Mouse (Mus musculus): Measurements from ENCODE around the gene Tmem255a.

The Tmem255a gene

DNA sequence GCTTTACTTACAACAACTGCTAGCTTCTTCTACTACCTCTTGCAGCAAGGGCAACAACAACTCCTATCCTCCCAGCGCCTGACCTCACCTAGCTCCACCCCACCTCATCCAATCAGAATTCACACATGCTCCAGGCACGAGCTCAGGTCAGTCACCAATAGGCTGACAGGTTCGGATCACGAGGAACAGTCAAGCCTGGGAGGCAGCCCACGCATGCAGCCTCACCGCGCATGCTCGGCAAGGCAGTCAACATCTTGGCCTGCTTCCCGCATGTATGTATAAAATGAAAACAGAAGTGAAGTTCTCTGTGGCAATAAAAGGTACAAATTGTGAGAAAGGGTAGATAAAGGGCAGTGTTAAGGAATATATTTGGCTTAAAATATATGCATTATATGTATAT is 86.2 kb downstream of the Tmem255a start:
- peak; percentile 22 for DNase-seq (ENCODE audit: low spot score)

DNA sequence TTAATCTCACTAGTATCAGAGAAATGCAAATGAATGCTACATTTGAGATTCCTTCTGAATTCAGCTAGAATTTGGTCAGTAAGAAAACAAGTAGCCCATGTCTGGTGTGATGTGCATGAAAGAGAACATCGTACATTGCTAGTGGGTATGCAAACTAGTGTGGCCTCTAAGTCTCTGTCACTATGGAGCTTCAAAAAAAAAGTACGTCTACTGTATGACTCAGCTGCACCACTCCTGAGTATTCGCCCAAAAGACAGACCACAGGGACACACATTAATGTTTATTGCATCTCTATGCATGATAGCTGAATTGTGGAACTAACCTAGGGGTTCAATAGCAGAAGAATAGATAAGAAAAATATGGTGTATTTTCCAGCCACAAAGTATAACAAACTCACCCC is 86.9 kb downstream of the Tmem255a start:
- no peak for DNase-seq (ENCODE audit: low spot score)

DNA sequence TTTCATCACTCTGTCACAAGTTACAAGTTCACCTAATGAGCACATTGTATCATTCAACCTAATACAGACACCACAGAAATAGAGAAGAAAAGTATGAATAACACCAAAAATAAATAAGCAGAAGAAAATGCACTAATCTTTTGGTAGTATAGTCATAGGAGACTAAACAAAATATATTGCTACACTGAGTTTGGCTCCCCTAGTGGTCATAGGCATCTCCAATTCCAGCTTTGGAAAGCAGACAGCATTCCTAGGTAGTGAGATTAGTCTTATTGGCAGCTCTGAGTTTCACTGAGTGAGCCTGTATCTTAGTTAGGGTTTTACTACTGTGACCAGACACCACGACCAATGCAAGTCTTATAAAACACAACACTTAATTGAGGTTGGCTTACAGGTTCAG is 93.1 kb downstream of the Tmem255a start:
- no peak for DNase-seq (ENCODE audit: low spot score)
